In the genomic region with DNA sequence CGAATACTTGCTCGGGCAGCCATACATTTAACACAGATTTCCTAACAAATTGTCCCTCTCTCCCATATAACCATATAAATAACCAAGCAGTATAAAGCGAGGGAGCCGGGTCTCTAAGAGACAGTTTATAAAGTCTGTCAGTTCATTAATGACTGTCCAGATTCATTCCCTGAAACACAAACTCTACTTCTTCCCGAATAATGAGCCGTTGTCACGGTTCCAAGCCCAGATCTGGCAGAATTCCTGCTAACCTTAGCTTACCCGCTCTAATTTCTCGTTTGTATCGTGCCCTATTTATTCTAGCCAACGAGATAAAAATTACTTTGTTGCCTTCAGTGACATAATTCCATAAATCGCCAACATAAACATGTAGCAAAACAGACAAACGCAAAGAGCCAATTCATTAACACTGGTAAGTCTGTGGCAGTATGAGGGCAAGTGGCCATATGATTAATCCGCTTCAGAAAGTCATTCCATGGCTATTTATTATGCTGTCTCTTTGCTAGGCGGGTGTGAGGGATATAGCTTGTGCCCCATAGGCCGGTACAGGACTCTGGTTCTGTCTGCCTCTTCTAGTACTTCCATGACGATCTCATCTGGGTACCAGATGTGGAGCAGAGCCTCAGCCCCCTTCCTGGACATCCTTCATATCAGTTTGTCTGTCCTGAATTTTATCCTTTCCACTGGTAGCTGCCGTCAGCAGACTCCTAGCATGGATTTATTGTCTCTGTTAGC, we compare ENCODE assay signal across 12 mouse cellular contexts. TPM values are rescaled to one million over a fixed set of nuclear protein-coding genes. Genes with fewer than 3 reads are reported as not detected.
A peak's percentile ranks its signal among the peaks of the same experiment; 100 is the strongest.
DNase-seq lines count a peak whose midpoint lies in the region; ATAC-seq and TF ChIP-seq lines count a peak whose summit lies in the region.
"Had no signal": no experiment of that assay in that cellular context is flagged by ENCODE, and none has a peak within 500 bp of the region (broad histone marks: within the 10 kb centered on the region; RNA-seq: fewer than 3 reads in every experiment).

No protein-coding gene starts in this region.

- TF ChIP-seq CTCF in lung, adult 2 months (IDR thresholded peaks at IDR 0.05; ENCODE audit: insufficient read depth, low read length), result no peak
- no peak for TF ChIP-seq CTCF in cortical plate, adult 2 months (IDR thresholded peaks at IDR 0.05; ENCODE audit: extremely low read depth, insufficient read depth, low read length)

- H3K9me3 ChIP-seq in hindbrain, embryonic 15.5 days, result no peaks in the 10 kb centered on the region
- no peaks in the 10 kb centered on the region for H3K9me3 ChIP-seq in hindbrain, embryonic 10.5 days
- H3K9me3 ChIP-seq in lung, embryonic 15.5 days, result no peaks in the 10 kb centered on the region
- H3K9me3 ChIP-seq: intestine, embryonic 15.5 days had no signal

- H3K27me3 ChIP-seq in hindbrain, embryonic 15.5 days, result no peaks in the 10 kb centered on the region
- no peaks in the 10 kb centered on the region for H3K27me3 ChIP-seq in hindbrain, embryonic 10.5 days (ENCODE audit: insufficient read depth, poor library complexity, severe bottlenecking)
- no peaks in the 10 kb centered on the region for H3K27me3 ChIP-seq in lung, embryonic 15.5 days
- H3K27me3 ChIP-seq: intestine, embryonic 15.5 days had no signal

- peaks cover 35% of the 10 kb centered on the region for H3K36me3 ChIP-seq in hindbrain, embryonic 15.5 days
- H3K36me3 ChIP-seq in hindbrain, embryonic 10.5 days, result peaks cover 90% of the 10 kb centered on the region
- peaks cover 26% of the 10 kb centered on the region; the same call in 1 of the 2 replicates for H3K36me3 ChIP-seq in lung, embryonic 15.5 days

- ATAC-seq in hindbrain, embryonic 15.5 days (ENCODE audit: low FRiP score, low read depth), result peak; percentile 69
- peak; percentile 72; the same call in 1 of the 2 replicates for ATAC-seq in lung, embryonic 15.5 days (ENCODE audit: borderline replicate concordance, extremely low read depth, low FRiP score, low TSS enrichment)
- ATAC-seq: intestine, embryonic 15.5 days had no signal

- H3K4me2 ChIP-seq in hindbrain, embryonic 15.5 days, result no peak overlapping the region
- H3K4me2 ChIP-seq in lung, embryonic 15.5 days, result no peak overlapping the region
- H3K4me2 ChIP-seq: intestine, embryonic 15.5 days had no signal

- H3K27ac ChIP-seq in hindbrain, embryonic 15.5 days (replicated peaks), result no peak overlapping the region
- no peak overlapping the region for H3K27ac ChIP-seq in hindbrain, embryonic 10.5 days
- H3K27ac ChIP-seq in lung, embryonic 15.5 days, result no peak overlapping the region
- H3K27ac ChIP-seq in cortical plate, adult 2 months (ENCODE audit: insufficient read depth, low read length), result peak overlapping the region; percentile 57; the same call in 1 of the 2 replicates
- H3K27ac ChIP-seq: intestine, embryonic 15.5 days; liver, embryonic 14.5 days had no signal

- TF ChIP-seq POLR2A in lung, adult 2 months (IDR thresholded peaks at IDR 0.05; ENCODE audit: borderline replicate concordance, extremely low read depth, low read depth, low read length), result no peak
- no peak for TF ChIP-seq POLR2A in cortical plate, adult 2 months (IDR thresholded peaks at IDR 0.05; ENCODE audit: extremely low read depth, insufficient read depth, low read length)

- 65% methylated on average over 18 of the region's 18 CpGs for WGBS in hindbrain, embryonic 15.5 days
- 93% methylated on average over 18 of the region's 18 CpGs for WGBS in hindbrain, embryonic 10.5 days
- 52% methylated on average over 18 of the region's 18 CpGs for WGBS in lung, embryonic 15.5 days
- 74% methylated on average over 18 of the region's 18 CpGs for WGBS in lung, adult 2 months

- no peak for DNase-seq in hindbrain, embryonic 10.5 days (ENCODE audit: low spot score)
- no peak for DNase-seq in lung, adult 2 months
- DNase-seq in forelimb bud, embryonic 11.5 days (ENCODE audit: low read depth, low spot score), result peak; percentile 36
- DNase-seq in thymus, postnatal 14 days, result no peak
- DNase-seq: adrenal gland, postnatal 36 days; gastrocnemius, postnatal 36 days had no signal

- 0 out of 2 replicates have a peak, but pooled peaks cover 5% of the 10 kb centered on the region for H3K4me1 ChIP-seq in hindbrain, embryonic 15.5 days (replicated peaks)
- no peaks in the 10 kb centered on the region for H3K4me1 ChIP-seq in hindbrain, embryonic 10.5 days (replicated peaks)
- H3K4me1 ChIP-seq in lung, embryonic 15.5 days, result 0 out of 2 replicates have a peak, but pooled peaks cover 6% of the 10 kb centered on the region
- H3K4me1 ChIP-seq in lung, adult 2 months (ENCODE audit: control insufficient read depth, insufficient read depth, low read length), result no peaks in the 10 kb centered on the region
- H3K4me1 ChIP-seq in cortical plate, adult 2 months (ENCODE audit: control insufficient read depth, insufficient read depth, low read length), result peaks cover 8% of the 10 kb centered on the region
- H3K4me1 ChIP-seq: intestine, embryonic 15.5 days had no signal

- no peak overlapping the region for H3K4me3 ChIP-seq in hindbrain, embryonic 15.5 days
- no peak overlapping the region for H3K4me3 ChIP-seq in hindbrain, embryonic 10.5 days
- H3K4me3 ChIP-seq in lung, embryonic 15.5 days, result no peak overlapping the region
- H3K4me3 ChIP-seq in lung, adult 2 months (replicated peaks; ENCODE audit: extremely low read depth, low read depth, low read length), result no peak overlapping the region
- H3K4me3 ChIP-seq in cortical plate, adult 2 months (ENCODE audit: insufficient read depth, low read length), result no peak overlapping the region
- H3K4me3 ChIP-seq: intestine, embryonic 15.5 days; myocyte had no signal

- H3K9ac ChIP-seq in hindbrain, embryonic 15.5 days, result no peak overlapping the region
- H3K9ac ChIP-seq in lung, embryonic 15.5 days, result no peak overlapping the region
- H3K9ac ChIP-seq: intestine, embryonic 15.5 days; liver, embryonic 14.5 days had no signal

RNA-seq across cellular contexts. Expression of gene Drosha, which starts 51.0 kb away (rescaled TPM):
- polyA plus RNA-seq in hindbrain, embryonic 15.5 days (2015; fragmentation: Nextera tagmentation; extraction: Ambion mirVana), result 47.2 and 51.4 TPM in 2 replicates
- 66.8 and 72.1 TPM in 2 replicates for polyA plus RNA-seq in hindbrain, embryonic 10.5 days (2016; fragmentation: Nextera tagmentation; extraction: Ambion mirVana)
- polyA plus RNA-seq in lung, embryonic 15.5 days (2015; fragmentation: Nextera tagmentation; extraction: Ambion mirVana), result 29.7 and 30.1 TPM in 2 replicates
- polyA plus RNA-seq in lung, adult 2 months (2012; rRNA removed), result 10.3 and 12.4 TPM in 2 replicates
- 50.5 and 52.9 TPM in 2 replicates for polyA plus RNA-seq in cortical plate, adult 2 months (2012; rRNA removed)

RNA-seq across cellular contexts. Expression of gene 6030458C11Rik, which starts 51.2 kb away (rescaled TPM):
- polyA plus RNA-seq in hindbrain, embryonic 15.5 days (2015; fragmentation: Nextera tagmentation; extraction: Ambion mirVana), result 32.8 and 34.4 TPM in 2 replicates
- polyA plus RNA-seq in hindbrain, embryonic 10.5 days (2016; fragmentation: Nextera tagmentation; extraction: Ambion mirVana), result 39.7 and 42.3 TPM in 2 replicates
- 31.3 and 34.8 TPM in 2 replicates for polyA plus RNA-seq in lung, embryonic 15.5 days (2015; fragmentation: Nextera tagmentation; extraction: Ambion mirVana)
- polyA plus RNA-seq in lung, adult 2 months (2012; rRNA removed), result 7.1 and 8.7 TPM in 2 replicates
- 24.9 and 25.2 TPM in 2 replicates for polyA plus RNA-seq in cortical plate, adult 2 months (2012; rRNA removed)
